Comparison of ENCODE assay signal across 7 mouse cellular contexts in genomic region chr16:20509349-20509748, GRCm38 (mm10). TPM values are rescaled to one million over a fixed set of nuclear protein-coding genes. Genes with fewer than 3 reads are reported as not detected.
A peak's percentile ranks its signal among the peaks of the same experiment; 100 is the strongest.
DNase-seq lines count a peak whose midpoint lies in the region; ATAC-seq and TF ChIP-seq lines count a peak whose summit lies in the region.

No protein-coding gene starts in this region.

- 79% methylated on average over 3 of the region's 3 CpGs for WGBS in hindbrain, postnatal 0 days
- WGBS in liver, postnatal 0 days (ENCODE audit: insufficient replicate concordance): 82% methylated on average over 3 of the region's 3 CpGs

- TF ChIP-seq CTCF in C2C12 (IDR thresholded peaks at IDR 0.05; ENCODE audit: control insufficient read depth, insufficient read depth, insufficient read length): peak; percentile 38
- peak; percentile 68 for TF ChIP-seq CTCF in hindbrain, postnatal 0 days (IDR thresholded peaks at IDR 0.05; ENCODE audit: low read depth)
- peak; percentile 66 for TF ChIP-seq CTCF in liver, postnatal 0 days (IDR thresholded peaks at IDR 0.05; ENCODE audit: low read depth)

- H3K9me3 ChIP-seq in hindbrain, postnatal 0 days (ENCODE audit: low read length): no peaks in the 10 kb centered on the region
- no peaks in the 10 kb centered on the region for H3K9me3 ChIP-seq in liver, postnatal 0 days (ENCODE audit: low read length)

- no peaks in the 10 kb centered on the region for H3K79me2 ChIP-seq in C2C12 (ENCODE audit: control insufficient read depth, insufficient read depth)

- ATAC-seq in hindbrain, postnatal 0 days: peak; percentile 46
- ATAC-seq in liver, postnatal 0 days: peak; percentile 68

- no peak overlapping the region for H3K4me3 ChIP-seq in C2C12 (ENCODE audit: insufficient read depth, poor library complexity, severe bottlenecking)
- H3K4me3 ChIP-seq in hindbrain, postnatal 0 days (ENCODE audit: low read length): no peak overlapping the region
- H3K4me3 ChIP-seq in liver, postnatal 0 days (ENCODE audit: low read depth, low read length): no peak overlapping the region

- peak; percentile 71 for DNase-seq in 3T3-L1 (ENCODE audit: low read depth, low spot score)
- DNase-seq in cerebellum, adult 9-11 months: peak; percentile 73
- DNase-seq in hindbrain, postnatal 0 days (ENCODE audit: low spot score): peak; percentile 56
- peak; percentile 45 for DNase-seq in liver, postnatal 0 days
- peak; percentile 58 for DNase-seq in retina, postnatal 1 day
- no peak for DNase-seq in frontal cortex, postnatal 25 days (ENCODE audit: low spot score in 2 of 2)

- no peak overlapping the region for H3K4me2 ChIP-seq in hindbrain, postnatal 0 days (ENCODE audit: low read depth, low read length)
- no peak overlapping the region for H3K4me2 ChIP-seq in liver, postnatal 0 days (ENCODE audit: low read depth, low read length)

- no peaks in the 10 kb centered on the region for H3K4me1 ChIP-seq in hindbrain, postnatal 0 days (ENCODE audit: insufficient read depth, low read length)
- H3K4me1 ChIP-seq in liver, postnatal 0 days (ENCODE audit: insufficient read depth): no peaks in the 10 kb centered on the region

- H3K36me3 ChIP-seq in C2C12 (ENCODE audit: control insufficient read depth, insufficient read depth): peaks cover 84% of the 10 kb centered on the region
- H3K36me3 ChIP-seq in hindbrain, postnatal 0 days (ENCODE audit: insufficient read depth, low read length): peaks cover 65% of the 10 kb centered on the region
- peaks cover 62% of the 10 kb centered on the region for H3K36me3 ChIP-seq in liver, postnatal 0 days (replicated peaks; ENCODE audit: insufficient read depth, low read length)

- no peak for TF ChIP-seq EP300 in liver, postnatal 0 days (IDR thresholded peaks at IDR 0.05; ENCODE audit: low read depth)

- no peak overlapping the region for H3K9ac ChIP-seq in hindbrain, postnatal 0 days (replicated peaks; ENCODE audit: low read length)
- no peak overlapping the region for H3K9ac ChIP-seq in liver, postnatal 0 days (replicated peaks)

- H3K79me3 ChIP-seq in C2C12 (ENCODE audit: low read depth): no peaks in the 10 kb centered on the region

- no peak overlapping the region for H3ac ChIP-seq in C2C12 (ENCODE audit: control insufficient read depth, insufficient read length, low read depth)

- H3K27ac ChIP-seq in hindbrain, postnatal 0 days: no peak overlapping the region
- no peak overlapping the region for H3K27ac ChIP-seq in liver, postnatal 0 days (ENCODE audit: low read depth)

- H3K27me3 ChIP-seq in C2C12 (ENCODE audit: control insufficient read depth, insufficient read depth, insufficient read length): no peaks in the 10 kb centered on the region
- H3K27me3 ChIP-seq in hindbrain, postnatal 0 days (ENCODE audit: insufficient read depth, low read length): no peaks in the 10 kb centered on the region
- H3K27me3 ChIP-seq in liver, postnatal 0 days (ENCODE audit: insufficient read depth, low read length): no peaks in the 10 kb centered on the region

TF ChIP-seq in C2C12, 6 proteins besides CTCF, POLR2A, EP300 and RAD21:
- TF ChIP-seq MAX (IDR thresholded peaks at IDR 0.05): no peak
- TF ChIP-seq CEBPB (IDR thresholded peaks at IDR 0.05; ENCODE audit: low read depth): no peak
- no peak for TF ChIP-seq USF1 (IDR thresholded peaks at IDR 0.05; ENCODE audit: low read depth)
- no peak for TF ChIP-seq MYOG (IDR thresholded peaks at IDR 0.05; ENCODE audit: control insufficient read depth, extremely low read depth, insufficient read length)
- TF ChIP-seq FOSL1 (IDR thresholded peaks at IDR 0.05; ENCODE audit: insufficient read depth, low read length, poor library complexity, severe bottlenecking): no peak
- no peak for TF ChIP-seq MYOD1 (IDR thresholded peaks at IDR 0.05; ENCODE audit: control insufficient read depth, insufficient read length, low read depth)

RNA-seq across cellular contexts. Expression of gene Dvl3, which starts 7.4 kb away (rescaled TPM):
- 15.8 TPM for polyA plus RNA-seq in C2C12 (2012; fragmentation: generic; extraction: Trizol)
- total RNA-seq in hindbrain, postnatal 0 days (2014; rRNA removed): 44.3 and 48.6 TPM in 2 replicates
- polyA plus RNA-seq in hindbrain, postnatal 0 days (2015; fragmentation: Nextera tagmentation; extraction: Ambion mirVana): 22.3 and 25.7 TPM in 2 replicates
- 3.0 and 3.5 TPM in 2 replicates for polyA plus RNA-seq in liver, postnatal 0 days (2015; fragmentation: Nextera tagmentation; extraction: Ambion mirVana)

RNA-seq across cellular contexts. Expression of gene Eif2b5, which starts 10.7 kb away (rescaled TPM):
- polyA plus RNA-seq in C2C12 (2012; fragmentation: generic; extraction: Trizol): 108 TPM
- 102 and 109 TPM in 2 replicates for total RNA-seq in hindbrain, postnatal 0 days (2014; rRNA removed)
- 80.9 and 81.4 TPM in 2 replicates for polyA plus RNA-seq in hindbrain, postnatal 0 days (2015; fragmentation: Nextera tagmentation; extraction: Ambion mirVana)
- 25.3 and 26.1 TPM in 2 replicates for polyA plus RNA-seq in liver, postnatal 0 days (2015; fragmentation: Nextera tagmentation; extraction: Ambion mirVana)

RNA-seq across cellular contexts. Expression of gene Ap2m1, which starts 25.9 kb away (rescaled TPM):
- 556 TPM for polyA plus RNA-seq in C2C12 (2012; fragmentation: generic; extraction: Trizol)
- total RNA-seq in hindbrain, postnatal 0 days (2014; rRNA removed): 966 and 1,021 TPM in 2 replicates
- 1,289 and 1,346 TPM in 2 replicates for polyA plus RNA-seq in hindbrain, postnatal 0 days (2015; fragmentation: Nextera tagmentation; extraction: Ambion mirVana)
- polyA plus RNA-seq in liver, postnatal 0 days (2015; fragmentation: Nextera tagmentation; extraction: Ambion mirVana): 288 and 308 TPM in 2 replicates

RNA-seq across cellular contexts. Expression of gene Abcf3, which starts 39.0 kb away (rescaled TPM):
- polyA plus RNA-seq in C2C12 (2012; fragmentation: generic; extraction: Trizol): 37.1 TPM
- total RNA-seq in hindbrain, postnatal 0 days (2014; rRNA removed): 42.1 and 63.4 TPM in 2 replicates
- polyA plus RNA-seq in hindbrain, postnatal 0 days (2015; fragmentation: Nextera tagmentation; extraction: Ambion mirVana): 67.5 and 73.2 TPM in 2 replicates
- polyA plus RNA-seq in liver, postnatal 0 days (2015; fragmentation: Nextera tagmentation; extraction: Ambion mirVana): 18.0 and 19.8 TPM in 2 replicates

Comparison
In these comparisons a context has a peak if more than half of its experiments do, and no peak if none do; other contexts are left out.
1. DNase-seq: peak in 3T3-L1 (single experiment), cerebellum, adult 9-11 months (single experiment), hindbrain, postnatal 0 days (single experiment), liver, postnatal 0 days (single experiment) and retina, postnatal 1 day (single experiment); none in frontal cortex, postnatal 25 days (0 of 2).
2. Peak in every context shown above with its lines, with median percentiles within 50 percentile points of each other: CTCF ChIP-seq.